Mouse (Mus musculus) olfactory bulb, adult 2 months (tissue): Measurements from ENCODE around the gene Spata2.

Experiments
- CTCF ChIP-seq: fragments of 200-500 bp; IDR thresholded peaks from 2 replicates; pipeline ENCODE4 v1.5.1; 2012; ENCODE audit warnings: low read depth, mild to moderate bottlenecking, low read length, moderate library complexity; ENCODE audit not compliant: insufficient read depth
- POLR2A ChIP-seq: fragments of 200-500 bp; IDR thresholded peaks from 2 replicates; pipeline ENCODE4 v1.6.1; 2012; ENCODE audit warnings: mild to moderate bottlenecking, low read depth, low read length, moderate library complexity; ENCODE audit not compliant: insufficient read depth

- TF ChIP-seq CTCF (no peak), POLR2A (no peak)
Observed at GRCm38 (mm10) chr2:167483081-167483826, 9.4 kb downstream of the Spata2 start.
